Mouse (Mus musculus) thymus, postnatal 14 days (tissue): ENCODE measurements around the gene A730061H03Rik.

Source experiments
- DNase-seq: peaks from one replicate; pipeline ENCODE4 v3.0.0; 2021

Gene A730061H03Rik

DNA sequence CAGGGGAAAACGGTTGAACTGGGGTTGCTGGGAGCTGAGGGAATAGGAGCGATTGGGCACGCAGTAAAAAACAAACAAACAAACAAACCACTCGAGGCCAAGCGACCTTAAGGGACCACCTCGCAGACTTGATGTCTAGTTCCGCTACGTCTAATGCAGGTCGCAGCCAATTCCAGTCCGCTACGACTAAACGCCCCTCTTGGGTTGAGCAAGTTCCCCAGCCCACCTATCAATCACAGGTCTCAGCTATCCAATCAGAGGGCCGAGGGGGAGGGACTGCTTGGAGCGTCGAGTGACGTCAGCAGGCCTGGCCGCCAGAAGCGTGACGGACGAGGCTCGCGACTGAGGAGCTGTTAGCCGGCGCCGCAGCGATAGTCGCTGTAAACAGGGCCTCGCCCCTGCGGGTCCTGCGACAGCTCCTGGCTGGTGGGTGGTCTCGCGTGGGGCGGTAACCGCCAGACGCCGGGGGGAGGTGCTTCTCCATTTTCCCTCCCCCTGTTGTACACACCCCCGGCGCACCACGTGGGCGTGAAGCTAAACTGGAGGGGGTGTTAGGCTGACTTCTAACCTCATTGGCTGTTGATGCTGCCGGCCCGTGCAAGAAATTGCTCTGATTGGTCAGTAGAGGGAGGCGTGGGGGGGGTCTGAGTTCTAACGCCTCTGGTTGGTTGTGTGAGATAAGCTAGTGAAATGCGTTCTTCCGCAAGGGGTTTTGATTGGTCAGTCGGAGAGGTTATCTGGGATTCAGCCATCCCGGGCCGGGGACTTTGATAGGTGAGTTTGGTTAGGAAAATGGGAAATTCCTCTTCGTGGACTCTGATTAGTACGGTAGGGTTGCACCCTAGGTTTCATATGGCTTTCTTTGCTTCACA, at the start of gene A730061H03Rik:
A730061H03Rik (minus strand) TSS at position 205 of the 872 bp plus-strand sequence.
- DNase-seq, result peak; percentile 98

GRCm38 (mm10) chr14:55608339-55608738, 48.1 kb upstream of the A730061H03Rik start:
- DNase-seq, result no peak

GRCm38 (mm10) chr14:55605743-55606459, 45.7 kb upstream of the A730061H03Rik start:
- DNase-seq, result no peak

DNA sequence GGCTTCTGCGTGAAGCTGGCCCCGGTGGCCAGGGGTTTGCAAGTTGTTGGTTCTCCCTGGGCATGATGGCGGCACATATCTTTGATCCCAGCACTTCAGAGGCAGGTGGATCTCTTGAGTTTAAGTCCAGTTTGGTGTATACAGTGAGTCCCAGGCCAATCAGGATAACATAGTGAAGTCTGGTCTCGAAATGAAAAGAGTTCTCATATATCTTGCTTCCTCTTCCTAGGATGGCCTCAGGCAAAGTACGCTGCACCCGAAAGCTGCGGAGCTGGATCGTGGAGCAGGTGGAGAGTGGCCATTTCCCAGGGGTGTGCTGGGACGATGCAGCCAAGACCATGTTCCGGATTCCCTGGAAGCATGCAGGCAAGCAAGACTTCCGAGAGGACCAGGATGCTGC, 44.6 kb upstream of the A730061H03Rik start:
- DNase-seq, result no peak

- peak; percentile 95 for DNase-seq
Measured at GRCm38 (mm10) chr14:55603633-55604576, 43.7 kb upstream of the A730061H03Rik start.

GRCm38 (mm10) chr14:55603271-55603632, 43.0 kb upstream of the A730061H03Rik start, which contains the start of gene Irf9:
Irf9 (plus strand) TSS chr14:55603571.
- DNase-seq, result no peak

DNA sequence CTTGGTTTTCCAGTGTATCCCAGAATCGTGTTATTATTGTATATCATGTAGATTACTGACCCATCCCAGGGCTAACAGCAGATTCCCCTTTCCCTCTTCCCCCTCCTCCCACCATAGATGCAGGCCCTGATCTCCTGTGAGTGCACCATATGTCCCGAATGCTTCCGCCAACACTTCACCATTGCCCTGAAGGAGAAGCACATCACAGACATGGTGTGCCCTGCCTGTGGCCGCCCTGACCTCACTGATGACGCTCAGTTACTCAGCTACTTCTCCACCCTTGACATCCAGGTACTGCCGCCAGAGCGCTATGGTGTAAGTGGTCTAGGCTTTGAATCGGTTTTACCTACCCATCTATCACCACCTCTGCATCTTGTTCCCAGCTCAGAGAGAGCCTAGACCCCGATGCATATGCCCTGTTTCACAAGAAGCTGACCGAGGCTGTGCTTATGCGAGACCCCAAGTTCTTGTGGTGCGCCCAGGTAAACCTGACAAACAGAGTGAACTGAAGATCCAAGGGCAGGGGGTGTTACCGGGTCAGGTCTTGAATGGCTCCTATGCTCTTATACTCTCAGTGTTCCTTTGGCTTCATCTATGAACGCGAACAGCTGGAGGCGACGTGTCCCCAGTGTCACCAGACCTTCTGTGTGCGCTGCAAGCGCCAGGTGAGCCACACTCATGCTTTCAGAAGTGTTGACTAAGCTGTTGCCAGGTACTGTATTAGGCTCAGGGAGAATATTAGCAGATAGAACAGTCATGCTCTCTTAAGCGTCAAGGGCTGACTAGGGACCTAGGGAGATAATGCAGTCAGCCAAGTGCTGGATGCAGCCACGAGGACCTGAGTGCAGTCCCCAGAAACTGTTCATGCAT, 38.5 kb upstream of the A730061H03Rik start:
- DNase-seq, result no peak

GRCm38 (mm10) chr14:55596036-55596690, 36.0 kb upstream of the A730061H03Rik start:
- no peak for DNase-seq

GRCm38 (mm10) chr14:55592226-55592625, 32.0 kb upstream of the A730061H03Rik start:
- no peak for DNase-seq

DNA sequence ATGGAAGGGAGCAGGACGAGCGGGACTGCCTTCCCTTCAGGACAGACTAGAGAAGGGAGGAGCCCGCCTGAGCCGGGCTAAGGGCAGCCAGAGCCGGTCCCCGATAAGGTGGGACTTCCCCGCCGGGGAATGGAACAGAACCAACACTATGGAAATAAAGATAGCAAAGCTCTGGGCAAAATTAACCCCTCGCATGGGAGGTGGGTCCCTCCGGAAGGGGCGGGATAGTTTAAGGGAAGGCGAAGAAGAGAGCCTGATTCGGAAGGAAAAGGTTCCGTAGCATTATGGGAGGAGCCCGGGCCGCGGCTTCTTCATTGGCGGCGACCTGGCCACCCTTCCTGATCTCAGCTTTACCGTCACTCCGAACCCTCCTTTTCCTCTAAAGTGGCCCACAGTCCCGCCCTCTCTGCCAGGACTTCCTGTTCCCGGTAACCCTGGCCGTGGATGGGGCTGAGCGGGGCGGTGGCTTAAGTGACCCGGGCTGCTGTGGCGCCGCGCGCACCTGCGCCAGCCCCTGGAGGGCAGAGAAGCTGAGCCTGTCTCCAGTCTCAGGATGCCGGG, 31.2 kb upstream of the A730061H03Rik start, which contains the start of gene Rnf31:
Rnf31 (plus strand) TSS at position 378 of the 561 bp plus-strand sequence.
- peak; percentile 88 for DNase-seq

DNA sequence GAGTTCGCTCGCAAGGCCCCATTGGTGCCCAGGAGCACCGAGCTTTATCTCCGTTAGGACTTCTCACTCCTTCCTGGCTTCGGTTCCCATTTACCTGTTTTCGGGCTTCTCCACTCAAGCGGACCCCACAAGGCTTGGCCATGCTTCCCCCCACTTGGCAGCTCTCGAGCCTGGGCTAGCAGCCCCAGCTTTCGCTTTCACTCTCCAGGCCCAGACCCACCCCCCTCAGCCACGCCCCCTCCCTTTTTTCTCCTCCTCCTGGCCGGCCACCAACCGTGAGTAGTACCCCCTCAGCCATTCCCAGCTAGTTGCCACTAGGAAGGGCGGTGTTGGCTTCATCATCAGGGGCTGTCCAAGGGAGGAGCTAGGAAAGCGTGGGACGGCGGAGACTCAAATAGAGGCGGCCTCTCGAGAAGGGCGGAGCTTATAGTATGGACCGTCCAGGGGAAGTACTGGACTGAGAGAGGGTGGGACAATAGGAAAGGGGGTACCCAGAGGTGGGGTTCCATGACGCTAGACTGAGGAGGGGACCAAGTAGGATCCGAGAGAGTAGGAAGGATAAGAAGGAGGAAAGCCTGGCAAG, 30.6 kb upstream of the A730061H03Rik start, which contains the start of gene Psme2:
Psme2 (minus strand) TSS at position 366 of the 583 bp plus-strand sequence.
- peak; percentile 75 for DNase-seq

DNA sequence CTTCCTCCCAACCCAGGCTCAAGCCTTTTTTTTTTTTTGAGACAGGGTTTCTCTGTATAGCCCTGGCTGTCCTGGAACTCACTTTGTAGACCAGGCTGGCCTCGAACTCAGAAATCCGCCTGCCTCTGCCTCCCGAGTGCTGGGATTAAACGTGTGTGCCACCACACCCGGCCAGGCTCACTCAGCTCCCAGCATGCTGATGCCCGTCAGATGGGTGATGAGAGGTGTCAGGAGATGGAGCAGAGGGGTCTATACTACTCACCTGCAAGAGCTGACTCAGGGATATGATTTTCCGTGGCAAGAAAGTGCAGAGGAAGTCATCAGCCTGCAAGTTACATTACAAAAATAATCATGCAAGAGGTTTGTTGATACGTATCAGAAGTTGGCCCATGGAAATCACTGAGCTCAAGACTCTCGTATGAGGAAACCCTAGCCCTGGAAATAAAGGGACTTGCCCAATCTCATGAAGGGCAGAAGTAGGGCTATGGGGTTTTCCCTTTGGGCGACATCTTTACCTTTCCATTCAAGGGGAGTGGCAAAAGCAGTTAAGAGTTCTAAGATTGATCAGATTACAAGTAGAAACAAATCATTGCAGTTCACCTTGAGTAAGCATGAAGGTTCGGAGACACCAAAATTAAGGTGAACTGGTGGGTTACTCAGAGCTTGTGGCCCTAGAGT, 29.7 kb upstream of the A730061H03Rik start:
- DNase-seq, result no peak

DNA sequence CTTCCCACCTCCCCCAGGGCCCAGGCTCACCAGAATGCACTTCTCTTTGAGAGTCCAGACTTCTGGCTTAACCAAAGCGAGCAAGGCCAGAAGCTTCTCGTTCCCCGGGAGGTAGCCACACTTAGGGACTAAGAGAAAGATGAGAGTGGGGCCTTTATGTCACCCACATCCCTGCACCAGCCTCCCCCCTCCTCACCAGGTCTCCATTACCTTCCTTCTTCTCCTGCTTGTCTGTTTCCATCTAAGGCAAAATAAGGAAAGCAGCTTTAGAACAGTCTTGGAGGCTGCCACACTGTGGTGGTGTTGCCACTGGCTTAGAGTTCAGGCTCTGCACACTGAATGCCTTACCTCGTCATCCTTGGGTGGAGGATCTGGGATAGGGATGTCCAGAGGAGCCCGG, 29.1 kb upstream of the A730061H03Rik start:
- DNase-seq, result no peak

- no peak for DNase-seq
Measured at GRCm38 (mm10) chr14:55586149-55586548, 25.9 kb upstream of the A730061H03Rik start.

GRCm38 (mm10) chr14:55585566-55585960, 25.4 kb upstream of the A730061H03Rik start:
- peak; percentile 30 for DNase-seq

- DNase-seq, result peak; percentile 46
Measured at GRCm38 (mm10) chr14:55584702-55585565, 24.7 kb upstream of the A730061H03Rik start, which contains the start of gene Emc9. Emc9 (minus strand) TSS chr14:55585302.

DNA sequence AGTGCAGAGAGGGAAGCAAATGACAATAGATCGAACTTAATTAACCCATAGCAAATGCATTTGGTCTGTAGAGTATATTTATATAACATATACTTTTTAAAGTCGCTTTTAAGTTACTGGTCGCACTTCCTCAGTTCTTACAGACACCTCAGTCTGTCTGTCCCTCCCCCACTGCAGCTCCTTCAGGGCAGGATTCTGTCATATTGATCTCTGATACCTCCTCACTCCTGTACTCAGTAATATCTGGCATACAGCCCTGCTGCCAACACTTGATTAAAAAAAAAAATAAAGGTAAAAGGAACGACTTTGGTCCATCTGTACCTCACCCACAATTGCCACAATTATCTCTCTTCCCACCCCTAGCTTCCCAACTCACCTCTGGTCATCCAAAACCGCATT, 24.1 kb upstream of the A730061H03Rik start:
- no peak for DNase-seq

DNA sequence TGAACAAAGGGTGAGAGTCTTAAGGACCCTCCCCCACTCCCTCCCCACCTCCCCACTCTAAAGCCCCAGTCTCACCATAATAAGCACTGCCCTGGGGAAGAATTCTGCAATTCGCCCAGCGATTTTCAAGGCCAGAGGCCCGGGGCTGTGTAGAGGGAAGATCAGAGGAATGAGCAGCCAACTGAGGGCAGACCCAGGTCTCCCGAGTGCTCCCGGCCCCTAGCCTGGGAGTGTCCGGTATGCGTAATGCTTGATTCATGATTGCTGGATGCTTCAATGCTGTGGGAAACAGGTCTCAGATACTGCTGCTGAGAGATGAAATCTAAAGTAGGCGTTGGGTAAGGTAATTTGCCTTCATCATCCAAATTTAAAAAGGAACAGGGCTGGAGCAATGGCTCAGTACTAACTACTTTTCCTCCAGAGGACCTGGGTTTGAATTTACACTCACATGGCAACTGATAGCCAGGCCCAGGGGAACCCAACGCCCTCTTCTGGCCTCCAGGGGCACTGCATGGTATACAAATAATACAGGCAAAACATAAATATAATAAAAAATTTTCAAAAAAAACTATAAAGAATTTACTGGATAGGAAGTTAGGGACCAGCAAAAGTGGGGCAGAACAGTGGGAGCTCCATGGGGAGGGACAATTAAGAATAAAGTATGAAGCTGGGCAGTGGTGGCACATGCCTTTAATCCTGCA, 21.9 kb upstream of the A730061H03Rik start:
- DNase-seq, result no peak
